Mouse (Mus musculus) hindbrain, embryonic 12.5 days (tissue): ENCODE measurements at regions not wholly inside any gene's neighbourhood (a gene's known extent, or its start where the extent isn't known, plus 50 kb on each side); places are given as distances from the start of the nearest gene placed in this dataset.
A peak's percentile ranks its signal among the peaks of the same experiment; 100 is the strongest.

Experiments
- ATAC-seq: fragments of 200-750 bp; cut with Nextera tagmentation; 2 replicates; pipeline ENCODE4 v1.8.0; 2017; ENCODE audit warnings: moderate TSS enrichment; ENCODE audit not compliant: low FRiP score
- H3K27ac ChIP-seq: fragments of 300-500 bp; sonication (generic); 2 replicates; pipeline ENCODE4 v1.5.1; 2016; ENCODE audit warnings: mild to moderate bottlenecking
- H3K27me3 ChIP-seq: fragments of 300-500 bp; sonication (generic); 2 replicates; pipeline ENCODE4 v1.6.1; 2016; ENCODE audit warnings: mild to moderate bottlenecking
- H3K36me3 ChIP-seq: fragments of 300-500 bp; sonication (generic); 2 replicates; pipeline ENCODE4 v1.6.1; 2016; ENCODE audit warnings: mild to moderate bottlenecking
- H3K4me1 ChIP-seq: fragments of 300-500 bp; sonication (generic); 2 replicates; pipeline ENCODE4 v1.6.1; 2016
- H3K4me2 ChIP-seq: fragments of 300-500 bp; sonication (generic); replicated peaks from 2 replicates; pipeline ENCODE4 v1.6.1; 2016; ENCODE audit warnings: mild to moderate bottlenecking
- H3K4me3 ChIP-seq: fragments of 300-500 bp; sonication (generic); 2 replicates; pipeline ENCODE4 v1.5.1; 2016; ENCODE audit warnings: mild to moderate bottlenecking
- H3K9ac ChIP-seq: fragments of 300-500 bp; sonication (generic); 2 replicates; pipeline ENCODE4 v1.6.1; 2016; ENCODE audit warnings: mild to moderate bottlenecking, moderate library complexity
- H3K9me3 ChIP-seq: fragments of 300-500 bp; sonication (generic); replicated peaks from 2 replicates; pipeline ENCODE4 v1.6.1; 2016; ENCODE audit warnings: mild to moderate bottlenecking
- WGBS: fragments of 180-500 bp; shearing (Covaris S2); methylation state at CpG from one replicate; pipeline ENCODE4 v1.1.7; 2016; 5-methylcytosine and 5-hydroxymethylcytosine counted together

DNA sequence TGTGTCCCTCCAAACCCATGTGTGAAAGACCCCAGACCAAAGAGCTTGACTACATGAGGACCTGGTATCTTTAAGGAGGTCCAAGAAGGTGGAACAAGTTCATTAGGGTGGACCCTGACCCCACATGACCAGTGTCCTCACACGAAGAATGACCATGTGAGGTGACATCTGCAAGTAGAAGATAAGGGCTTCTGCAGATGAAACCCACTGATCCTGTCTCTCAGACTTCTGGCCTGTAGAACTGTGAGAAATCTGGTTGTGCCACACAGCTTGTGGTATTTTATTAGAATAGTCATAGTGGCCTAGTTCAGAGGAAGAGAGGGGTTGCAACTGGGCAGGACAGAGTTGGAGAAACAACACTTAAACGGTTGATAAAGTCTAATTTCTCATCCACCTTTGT is 141.8 kb upstream of the Kit start:
- no peak for ATAC-seq
- no peak overlapping the region for H3K4me3 ChIP-seq
- H3K9me3 ChIP-seq = 0 out of 2 replicates have a peak, but pooled peaks cover 4% of the 10 kb centered on the region
- H3K4me2 ChIP-seq = no peak overlapping the region
- no peaks in the 10 kb centered on the region for H3K27me3 ChIP-seq
- H3K9ac ChIP-seq = no peak overlapping the region
- H3K36me3 ChIP-seq = no peaks in the 10 kb centered on the region
- H3K27ac ChIP-seq = no peak overlapping the region
- peaks cover 12% of the 10 kb centered on the region for H3K4me1 ChIP-seq
- 87% methylated on average over 2 of the region's 2 CpGs for WGBS

DNA sequence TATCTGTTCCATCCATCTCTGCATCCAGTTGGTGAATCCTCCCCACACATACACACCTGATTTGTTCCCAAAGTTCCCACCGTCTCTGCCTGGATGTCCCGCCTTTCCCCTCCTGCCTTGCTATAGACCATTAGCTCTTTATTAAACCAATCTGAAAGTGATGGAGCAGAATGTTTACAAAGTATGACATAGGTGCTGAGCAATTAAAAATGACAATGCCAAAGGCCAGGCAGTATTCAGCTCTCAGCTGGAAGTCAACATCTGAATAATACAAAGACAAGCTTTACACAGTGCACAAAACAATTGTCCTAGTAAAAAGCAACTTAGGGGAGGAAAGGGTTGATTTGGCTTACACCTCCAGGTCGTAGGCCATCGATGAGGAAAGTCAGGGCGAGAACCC is 136.8 kb upstream of the Kit start:
- Histone ChIP-seq H3K4me2 (no peak overlapping the region), H3K4me3 (no peak overlapping the region), H3K9me3 (0 out of 2 replicates have a peak, but pooled peaks cover 4% of the 10 kb centered on the region), H3K27ac (no peak overlapping the region), H3K4me1 (peaks cover 4% of the 10 kb centered on the region), H3K9ac (no peak overlapping the region), H3K36me3 (no peaks in the 10 kb centered on the region), H3K27me3 (no peaks in the 10 kb centered on the region)
- 60% methylated on average over 5 of the region's 5 CpGs for WGBS
- no peak for ATAC-seq

DNA sequence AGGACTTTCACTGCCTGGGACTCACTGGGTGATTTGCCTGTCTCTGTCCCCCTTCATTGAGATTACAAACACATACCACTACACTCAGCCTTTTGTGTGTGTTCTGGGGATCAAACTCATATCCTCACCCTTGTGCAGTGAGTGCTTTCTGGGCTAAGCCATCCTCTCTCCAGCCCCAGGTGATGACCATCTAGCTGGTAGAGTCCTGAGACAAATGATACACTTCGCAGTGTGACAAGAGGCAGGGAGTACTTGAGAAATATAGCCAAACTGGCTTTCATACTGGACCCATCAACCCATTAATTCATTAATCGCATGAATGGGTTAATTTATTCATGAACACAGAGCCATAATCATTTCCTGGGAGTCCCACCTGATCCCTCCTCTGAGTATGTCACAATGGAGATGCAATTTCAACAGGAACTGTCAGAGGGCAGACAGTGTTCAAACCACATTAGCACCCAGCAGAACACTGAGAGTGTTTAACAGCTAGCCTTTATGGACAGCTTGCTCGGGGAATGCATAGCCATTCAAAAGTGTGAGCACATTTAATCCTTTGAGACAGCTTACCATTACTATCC is 130.6 kb upstream of the Kit start:
- H3K4me3 ChIP-seq = no peak overlapping the region
- H3K4me1 ChIP-seq = peaks cover 12% of the 10 kb centered on the region
- H3K4me2 ChIP-seq = no peak overlapping the region
- peak; percentile 79 for ATAC-seq
- no peaks in the 10 kb centered on the region for H3K9me3 ChIP-seq
- WGBS = 69% methylated on average over 3 of the region's 3 CpGs
- peak overlapping the region; percentile 76 for H3K27ac ChIP-seq
- H3K36me3 ChIP-seq = no peaks in the 10 kb centered on the region
- H3K9ac ChIP-seq = no peak overlapping the region
- no peaks in the 10 kb centered on the region for H3K27me3 ChIP-seq

DNA sequence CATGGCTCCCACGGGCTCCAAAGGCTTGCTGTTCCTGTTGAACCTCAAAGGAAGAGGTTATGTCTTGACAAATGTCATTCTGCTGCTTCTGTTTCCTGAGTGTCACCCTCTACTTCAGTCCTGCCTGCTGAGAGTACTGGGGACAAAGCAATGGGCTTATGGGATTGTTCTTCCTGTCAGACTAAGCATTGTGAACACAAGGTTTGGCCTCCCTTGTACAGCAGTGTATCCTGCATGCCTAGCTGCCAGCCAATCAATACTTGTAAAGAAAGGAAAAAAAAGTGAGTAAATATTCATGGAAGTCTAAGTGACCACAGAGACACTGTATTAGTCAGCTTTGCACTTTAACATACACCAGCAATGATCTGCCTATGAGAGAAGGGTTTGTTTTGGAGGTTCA is 128.3 kb upstream of the Kit start:
- Histone ChIP-seq H3K4me3 (no peak overlapping the region), H3K4me2 (no peak overlapping the region), H3K27ac (no peak overlapping the region), H3K36me3 (no peaks in the 10 kb centered on the region), H3K9ac (no peak overlapping the region), H3K9me3 (no peaks in the 10 kb centered on the region), H3K27me3 (no peaks in the 10 kb centered on the region), H3K4me1 (peaks cover 19% of the 10 kb centered on the region)
- no peak for ATAC-seq
- 83% methylated on average over 1 of the region's 1 CpGs for WGBS

DNA sequence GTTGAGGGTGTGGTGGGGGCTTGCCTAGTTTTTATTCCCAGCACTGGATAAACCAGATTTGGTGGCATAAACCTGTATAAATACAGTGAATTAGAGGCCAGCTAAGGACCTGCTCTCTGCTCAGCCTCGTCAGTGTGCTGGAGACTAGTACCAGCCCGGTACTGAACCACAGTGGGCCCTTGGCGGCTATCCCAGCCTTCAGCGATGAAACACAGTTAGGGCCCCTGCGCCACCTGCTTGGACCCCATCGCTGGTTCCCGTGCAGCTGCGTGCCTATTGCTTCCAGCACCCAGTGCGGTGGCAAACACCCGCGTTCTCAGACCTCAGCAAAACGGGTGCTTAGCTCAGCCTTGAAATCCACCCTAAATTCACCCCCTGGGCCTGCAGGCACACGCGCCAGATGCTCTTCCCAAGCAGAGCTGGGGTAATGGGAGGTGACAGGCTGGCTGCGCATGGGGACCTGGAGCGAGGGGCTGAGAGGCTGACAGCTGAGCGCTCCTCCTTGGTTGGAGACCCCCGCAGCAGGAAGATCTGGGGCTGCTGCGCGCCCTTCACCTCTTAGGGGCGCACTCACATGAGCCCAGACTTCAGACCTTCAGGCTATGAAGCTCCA is 124.7 kb upstream of the Kit start:
- H3K4me3 ChIP-seq = no peak overlapping the region
- H3K9me3 ChIP-seq = no peaks in the 10 kb centered on the region
- H3K9ac ChIP-seq = no peak overlapping the region
- H3K4me2 ChIP-seq = no peak overlapping the region
- peaks cover 22% of the 10 kb centered on the region for H3K4me1 ChIP-seq
- H3K36me3 ChIP-seq = no peaks in the 10 kb centered on the region
- 53% methylated on average over 21 of the region's 21 CpGs for WGBS
- peak overlapping the region; percentile 69 for H3K27ac ChIP-seq
- H3K27me3 ChIP-seq = no peaks in the 10 kb centered on the region
- peak; percentile 69 for ATAC-seq

DNA sequence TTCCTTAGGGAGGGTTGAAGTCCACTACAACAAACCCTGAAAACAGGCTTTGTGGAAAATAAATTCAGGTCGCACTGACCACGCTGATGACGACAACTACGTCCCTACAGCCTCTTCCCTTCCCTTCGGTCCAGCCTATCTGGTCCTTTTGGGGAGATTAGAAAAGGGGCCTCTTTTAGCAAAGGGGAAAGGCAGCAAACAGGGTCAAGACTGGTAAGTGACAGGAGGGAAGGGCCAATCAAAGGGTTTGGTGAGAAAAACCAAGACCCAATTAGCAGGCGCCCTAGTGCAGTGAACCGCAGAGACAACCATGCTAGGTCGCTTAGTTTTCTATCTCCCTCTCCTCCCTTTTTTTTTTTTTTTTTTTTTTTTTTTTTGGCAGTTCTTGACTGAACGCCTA is 124.2 kb upstream of the Kit start:
- WGBS = 59% methylated on average over 8 of the region's 9 CpGs
- H3K4me1 ChIP-seq = peaks cover 25% of the 10 kb centered on the region
- no peak overlapping the region for H3K4me3 ChIP-seq
- no peaks in the 10 kb centered on the region for H3K27me3 ChIP-seq
- H3K9me3 ChIP-seq = no peaks in the 10 kb centered on the region
- H3K36me3 ChIP-seq = no peaks in the 10 kb centered on the region
- no peak overlapping the region for H3K9ac ChIP-seq
- H3K27ac ChIP-seq = no peak overlapping the region
- H3K4me2 ChIP-seq = no peak overlapping the region
- ATAC-seq = no peak

DNA sequence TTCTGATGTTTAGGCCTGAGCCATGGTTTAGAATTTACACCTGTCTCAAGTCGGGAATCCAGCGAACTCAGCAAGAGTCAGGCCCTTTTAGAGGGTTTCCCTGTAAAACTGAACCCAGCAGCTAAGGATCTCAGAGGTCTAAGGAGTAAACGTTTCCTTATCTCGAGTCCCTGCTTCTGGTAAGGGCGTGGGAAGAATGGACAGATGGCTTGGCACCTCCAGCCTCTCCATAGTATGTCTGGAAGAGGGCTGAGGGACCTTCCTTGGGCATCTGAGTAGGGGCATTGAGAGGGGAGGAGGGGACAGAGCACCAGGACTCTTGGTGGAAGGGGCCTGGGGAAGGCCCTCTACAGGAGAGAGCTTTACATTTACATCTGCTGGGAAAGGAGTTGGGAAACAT is 123.6 kb upstream of the Kit start:
- no peak overlapping the region for H3K4me2 ChIP-seq
- H3K9me3 ChIP-seq = no peaks in the 10 kb centered on the region
- 65% methylated on average over 5 of the region's 5 CpGs for WGBS
- H3K36me3 ChIP-seq = no peaks in the 10 kb centered on the region
- H3K27me3 ChIP-seq = no peaks in the 10 kb centered on the region
- ATAC-seq = no peak
- H3K27ac ChIP-seq = no peak overlapping the region
- H3K4me1 ChIP-seq = peaks cover 25% of the 10 kb centered on the region
- H3K9ac ChIP-seq = no peak overlapping the region
- H3K4me3 ChIP-seq = no peak overlapping the region

DNA sequence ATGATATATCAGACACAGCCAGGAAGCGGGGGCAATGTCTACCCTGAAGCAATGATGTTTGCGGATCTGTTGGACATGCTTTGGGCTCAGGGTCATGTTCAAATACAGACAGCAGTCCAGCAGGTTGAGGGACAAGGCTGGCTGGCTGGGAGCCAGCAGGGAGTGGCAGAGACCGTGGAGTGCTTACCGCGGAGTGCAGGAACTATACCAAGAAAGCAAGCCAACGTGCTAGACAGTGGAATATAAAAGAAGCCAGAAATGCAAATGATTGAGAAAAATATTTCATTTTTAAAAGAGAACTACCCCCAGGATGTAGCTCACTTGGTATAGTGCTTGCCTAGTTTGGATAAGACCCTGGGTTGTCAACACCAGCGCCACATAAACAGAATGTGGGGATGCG is 123.0 kb upstream of the Kit start:
- H3K9me3 ChIP-seq = no peaks in the 10 kb centered on the region
- H3K9ac ChIP-seq = no peak overlapping the region
- 78% methylated on average over 8 of the region's 8 CpGs for WGBS
- no peak overlapping the region for H3K4me3 ChIP-seq
- ATAC-seq = no peak
- peaks cover 25% of the 10 kb centered on the region for H3K4me1 ChIP-seq
- no peaks in the 10 kb centered on the region for H3K27me3 ChIP-seq
- H3K36me3 ChIP-seq = no peaks in the 10 kb centered on the region
- H3K4me2 ChIP-seq = no peak overlapping the region
- H3K27ac ChIP-seq = no peak overlapping the region

DNA sequence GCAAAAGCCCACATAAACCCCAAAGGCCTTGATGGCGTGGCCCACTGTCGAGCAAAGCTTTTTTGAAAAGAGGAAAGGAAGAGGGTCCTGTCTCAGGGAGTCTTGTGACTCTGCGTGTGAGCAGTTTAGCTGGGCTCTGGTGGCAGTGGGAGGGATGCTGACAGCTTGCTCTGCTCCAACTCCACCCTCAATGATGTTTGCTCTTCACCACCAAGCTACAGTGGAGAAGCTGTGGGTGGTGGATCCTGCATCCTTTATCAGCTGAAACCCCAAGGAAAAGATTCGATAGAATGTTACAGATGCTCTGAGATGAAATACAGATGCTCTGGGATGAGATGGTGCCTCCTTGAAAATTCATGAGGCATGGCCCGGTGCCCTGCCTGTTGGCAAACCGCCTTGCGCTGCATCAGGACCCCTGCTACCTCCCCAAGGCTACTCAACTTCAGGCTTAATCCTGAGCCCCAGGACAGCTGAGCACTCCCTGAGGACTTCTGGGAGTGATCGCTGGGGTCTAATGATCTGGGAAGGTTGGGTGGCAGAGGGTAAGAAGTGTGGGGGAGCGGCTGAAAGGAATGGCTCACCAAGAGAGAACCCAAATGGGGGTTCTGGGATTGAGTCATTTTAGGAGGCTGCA is 120.8 kb upstream of the Kit start:
- H3K27ac ChIP-seq = no peak overlapping the region
- no peaks in the 10 kb centered on the region for H3K27me3 ChIP-seq
- ATAC-seq = no peak
- no peaks in the 10 kb centered on the region for H3K9me3 ChIP-seq
- no peak overlapping the region for H3K4me2 ChIP-seq
- H3K4me1 ChIP-seq = peaks cover 25% of the 10 kb centered on the region
- WGBS = 69% methylated on average over 9 of the region's 9 CpGs
- no peak overlapping the region for H3K4me3 ChIP-seq
- no peaks in the 10 kb centered on the region for H3K36me3 ChIP-seq
- H3K9ac ChIP-seq = no peak overlapping the region

DNA sequence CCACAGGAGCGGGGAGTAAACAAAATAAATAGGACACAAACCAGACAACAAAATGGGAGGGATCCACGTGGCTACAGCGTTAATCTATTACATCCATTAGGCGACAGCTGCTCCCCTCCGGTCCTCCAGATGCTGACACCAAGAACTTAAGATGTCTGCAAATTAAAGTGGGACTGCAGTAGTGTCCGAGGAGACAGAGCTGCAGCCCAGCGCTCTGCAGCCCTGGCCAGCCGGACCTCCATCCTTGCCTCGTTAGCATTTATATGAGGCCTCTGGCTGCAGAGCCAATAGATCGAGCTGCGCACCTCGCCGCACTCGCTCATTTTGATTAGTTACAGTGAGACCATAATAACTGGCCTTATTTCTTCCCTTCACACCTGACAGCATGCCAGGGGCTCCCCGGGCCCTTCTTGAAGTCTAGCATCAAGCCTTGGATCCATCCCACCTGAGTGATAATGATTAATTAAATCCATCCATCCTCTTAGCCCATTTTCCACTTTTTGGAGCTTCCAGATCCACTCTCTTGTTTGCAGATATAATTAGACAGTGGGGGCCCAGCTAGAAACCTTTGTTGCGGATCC is 119.7 kb upstream of the Kit start:
- ATAC-seq = peak; percentile 66; the same call in 1 of the 2 replicates
- no peaks in the 10 kb centered on the region for H3K27me3 ChIP-seq
- H3K27ac ChIP-seq = peak overlapping the region; percentile 30; the same call in 1 of the 2 replicates
- H3K4me1 ChIP-seq = peaks cover 23% of the 10 kb centered on the region
- H3K9me3 ChIP-seq = no peaks in the 10 kb centered on the region
- no peaks in the 10 kb centered on the region for H3K36me3 ChIP-seq
- no peak overlapping the region for H3K4me2 ChIP-seq
- 56% methylated on average over 16 of the region's 16 CpGs for WGBS
- no peak overlapping the region for H3K9ac ChIP-seq
- no peak overlapping the region for H3K4me3 ChIP-seq

DNA sequence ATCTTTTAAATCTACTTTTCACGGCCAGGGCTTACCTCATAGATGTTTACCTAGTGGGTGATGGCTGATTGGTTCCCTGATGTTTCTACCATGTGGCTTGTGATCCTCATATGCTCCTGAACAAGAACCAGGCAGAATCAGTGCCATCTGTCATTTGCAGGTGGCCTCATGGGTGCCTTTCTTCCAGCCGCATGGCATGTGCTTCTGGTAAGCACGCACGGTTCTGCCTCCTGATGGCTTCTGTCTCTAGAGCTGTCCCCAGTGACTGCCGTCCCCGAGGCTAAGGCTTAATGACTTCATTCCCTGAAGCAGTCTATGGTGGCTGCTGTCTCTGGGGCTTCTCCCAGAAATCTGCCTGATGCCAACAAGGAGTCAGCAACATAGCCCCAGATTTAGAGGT is 117.3 kb upstream of the Kit start:
- no peak for ATAC-seq
- no peaks in the 10 kb centered on the region for H3K9me3 ChIP-seq
- H3K4me3 ChIP-seq = no peak overlapping the region
- 67% methylated on average over 6 of the region's 6 CpGs for WGBS
- peaks cover 15% of the 10 kb centered on the region for H3K4me1 ChIP-seq
- H3K36me3 ChIP-seq = no peaks in the 10 kb centered on the region
- no peak overlapping the region for H3K27ac ChIP-seq
- no peaks in the 10 kb centered on the region for H3K27me3 ChIP-seq
- no peak overlapping the region for H3K4me2 ChIP-seq
- no peak overlapping the region for H3K9ac ChIP-seq

DNA sequence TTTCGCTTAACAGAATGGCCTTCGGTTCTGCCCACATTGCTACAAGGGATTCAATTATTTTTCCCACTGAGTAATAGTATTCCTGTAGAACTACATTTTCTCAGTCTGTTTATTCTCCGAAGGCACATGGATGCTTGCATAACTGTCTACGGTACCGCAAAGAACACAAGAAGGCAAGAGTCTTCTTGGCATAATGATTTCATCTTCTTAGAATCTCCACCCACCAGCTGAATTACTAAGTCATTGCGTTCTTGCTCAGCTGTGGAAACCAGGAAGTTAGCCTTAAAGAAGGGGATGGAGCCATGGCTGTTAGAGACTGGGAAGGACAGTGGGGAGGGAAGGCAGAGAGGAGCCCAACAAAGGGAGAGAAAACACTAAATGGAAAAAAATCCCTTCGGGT is 116.4 kb upstream of the Kit start:
- H3K4me2 ChIP-seq = no peak overlapping the region
- H3K9me3 ChIP-seq = no peaks in the 10 kb centered on the region
- no peak overlapping the region for H3K4me3 ChIP-seq
- H3K27ac ChIP-seq = no peak overlapping the region
- ATAC-seq = no peak
- 93% methylated on average over 7 of the region's 7 CpGs for WGBS
- no peaks in the 10 kb centered on the region for H3K27me3 ChIP-seq
- no peaks in the 10 kb centered on the region for H3K36me3 ChIP-seq
- H3K4me1 ChIP-seq = peaks cover 15% of the 10 kb centered on the region
- H3K9ac ChIP-seq = no peak overlapping the region
